ENCODE assay signal across 7 mouse cellular contexts in genomic region chr17:71551350-71551749, GRCm38 (mm10). TPM values are rescaled to one million over a fixed set of nuclear protein-coding genes. Genes with fewer than 3 reads are reported as not detected.
A peak's percentile ranks its signal among the peaks of the same experiment; 100 is the strongest.
DNase-seq lines count a peak whose midpoint lies in the region; ATAC-seq lines count a peak whose summit lies in the region.

No protein-coding gene starts in this region.

- no peaks in the 10 kb centered on the region for H3K36me3 ChIP-seq in megakaryocyte, embryonic 14.5 days (replicated peaks; ENCODE audit: low read length)
- H3K36me3 ChIP-seq in forebrain, embryonic 10.5 days (replicated peaks): no peaks in the 10 kb centered on the region
- no peaks in the 10 kb centered on the region for H3K36me3 ChIP-seq in limb, embryonic 13.5 days
- H3K36me3 ChIP-seq in stomach, embryonic 15.5 days: no peaks in the 10 kb centered on the region

- peak overlapping the region; percentile 80 for H3K9ac ChIP-seq in limb, embryonic 13.5 days
- H3K9ac ChIP-seq in stomach, embryonic 15.5 days: peak overlapping the region; percentile 32; the same call in 1 of the 2 replicates

- peak overlapping the region; percentile 97 for H3K4me2 ChIP-seq in limb, embryonic 13.5 days (replicated peaks)
- H3K4me2 ChIP-seq in stomach, embryonic 15.5 days: peak overlapping the region; percentile 99

- peak overlapping the region; percentile 91 for H3K27ac ChIP-seq in forebrain, embryonic 10.5 days
- H3K27ac ChIP-seq in limb, embryonic 13.5 days: no peak overlapping the region
- H3K27ac ChIP-seq in stomach, embryonic 15.5 days: no peak overlapping the region

- no peak for ATAC-seq in megakaryocyte, adult 5-6 weeks (ENCODE audit: poor library complexity, severe bottlenecking)
- 0 out of 2 replicates have a peak, but pooled peaks have one; percentile 2 for ATAC-seq in limb, embryonic 13.5 days (ENCODE audit: low FRiP score, low read depth)
- ATAC-seq in stomach, embryonic 15.5 days (ENCODE audit: insufficient read depth, low FRiP score, low read depth): no peak

- no peak for DNase-seq in forebrain, embryonic 10.5 days (ENCODE audit: extremely low spot score, low spot score)
- DNase-seq in spleen, postnatal 14 days (ENCODE audit: low spot score in 2 of 2): no peak
- DNase-seq in spleen, postnatal 36 days (ENCODE audit: low spot score in 2 of 2): no peak

- 7% methylated on average over 6 of the region's 6 CpGs for WGBS in forebrain, embryonic 10.5 days
- WGBS in limb, embryonic 13.5 days: 6% methylated on average over 6 of the region's 6 CpGs
- 9% methylated on average over 6 of the region's 6 CpGs for WGBS in stomach, embryonic 15.5 days

- H3K4me1 ChIP-seq in megakaryocyte, embryonic 14.5 days: peaks cover 18% of the 10 kb centered on the region
- peaks cover 18% of the 10 kb centered on the region for H3K4me1 ChIP-seq in forebrain, embryonic 10.5 days
- peaks cover 10% of the 10 kb centered on the region; the same call in 1 of the 2 replicates for H3K4me1 ChIP-seq in limb, embryonic 13.5 days
- peaks cover 4% of the 10 kb centered on the region; the same call in 1 of the 2 replicates for H3K4me1 ChIP-seq in stomach, embryonic 15.5 days

- peak overlapping the region; percentile 90 for H3K4me3 ChIP-seq in megakaryocyte, embryonic 14.5 days (replicated peaks)
- H3K4me3 ChIP-seq in forebrain, embryonic 10.5 days: peak overlapping the region; percentile 86
- H3K4me3 ChIP-seq in limb, embryonic 13.5 days: peak overlapping the region; percentile 78
- peak overlapping the region; percentile 76 for H3K4me3 ChIP-seq in stomach, embryonic 15.5 days (replicated peaks)

- no peaks in the 10 kb centered on the region for H3K9me3 ChIP-seq in megakaryocyte, embryonic 14.5 days
- H3K9me3 ChIP-seq in forebrain, embryonic 10.5 days: no peaks in the 10 kb centered on the region
- no peaks in the 10 kb centered on the region for H3K9me3 ChIP-seq in limb, embryonic 13.5 days
- no peaks in the 10 kb centered on the region for H3K9me3 ChIP-seq in stomach, embryonic 15.5 days

- H3K27me3 ChIP-seq in megakaryocyte, embryonic 14.5 days (replicated peaks): peaks cover 49% of the 10 kb centered on the region
- H3K27me3 ChIP-seq in forebrain, embryonic 10.5 days (ENCODE audit: poor library complexity, severe bottlenecking): peaks cover 54% of the 10 kb centered on the region
- peaks cover 37% of the 10 kb centered on the region for H3K27me3 ChIP-seq in limb, embryonic 13.5 days
- H3K27me3 ChIP-seq in stomach, embryonic 15.5 days (replicated peaks): no peaks in the 10 kb centered on the region; the same call in none of the 2 replicates

RNA-seq across cellular contexts. Expression of gene Spdya, which starts 0.5 kb away (rescaled TPM):
- not detected in 2 replicates for polyA plus RNA-seq in megakaryocyte, embryonic 14.5 days (2012; ENCODE audit: insufficient read depth, low replicate concordance)
- not detected in 2 replicates for total RNA-seq in megakaryocyte, adult 5-6 weeks (2015)
- not detected in 2 replicates for total RNA-seq in megakaryocyte, adult 5-6 weeks (2017)
- polyA plus RNA-seq in forebrain, embryonic 10.5 days (2016; fragmentation: Nextera tagmentation; extraction: Ambion mirVana): 1.0 and 1.3 TPM in 2 replicates
- 1.4 and 1.5 TPM in 2 replicates for polyA plus RNA-seq in limb, embryonic 13.5 days (2015; fragmentation: Nextera tagmentation; extraction: Ambion mirVana)
- polyA plus RNA-seq in stomach, embryonic 15.5 days (2015; fragmentation: Nextera tagmentation; extraction: Ambion mirVana): 0.72 and 0.78 TPM in 2 replicates

RNA-seq across cellular contexts. Expression of gene Ndc80, which starts 24.7 kb away (rescaled TPM):
- polyA plus RNA-seq in megakaryocyte, embryonic 14.5 days (2012; ENCODE audit: insufficient read depth, low replicate concordance): 1.2 and 2.9 TPM in 2 replicates
- 73.8 and 79.1 TPM in 2 replicates for total RNA-seq in megakaryocyte, adult 5-6 weeks (2015)
- total RNA-seq in megakaryocyte, adult 5-6 weeks (2017): 108 and 113 TPM in 2 replicates
- polyA plus RNA-seq in forebrain, embryonic 10.5 days (2016; fragmentation: Nextera tagmentation; extraction: Ambion mirVana): 66.9 and 72.7 TPM in 2 replicates
- 45.6 and 46.6 TPM in 2 replicates for polyA plus RNA-seq in limb, embryonic 13.5 days (2015; fragmentation: Nextera tagmentation; extraction: Ambion mirVana)
- polyA plus RNA-seq in stomach, embryonic 15.5 days (2015; fragmentation: Nextera tagmentation; extraction: Ambion mirVana): 41.2 and 41.3 TPM in 2 replicates

Comparison
In these comparisons a context has a peak if more than half of its experiments do, and no peak if none do; other contexts are left out.
1. RNA of gene Ndc80, which starts 24.7 kb away (polyA plus RNA-seq): 66.9 to 72.7 TPM in forebrain, embryonic 10.5 days, 45.6 to 46.6 TPM in limb, embryonic 13.5 days and 41.2 to 41.3 TPM in stomach, embryonic 15.5 days; 1.2 to 2.9 TPM in megakaryocyte, embryonic 14.5 days; every median in the first group is over 10 times any median in the second.
2. Peak in every context shown above with its lines, with median percentiles within 50 percentile points of each other: H3K4me3 ChIP-seq.